Mouse (Mus musculus) liver, postnatal 0 days (tissue): Measurements from ENCODE around the gene Gm28043. TPM values are rescaled to one million over a fixed set of nuclear protein-coding genes. Genes with fewer than 3 reads are reported as not detected.

Source experiments
- ATAC-seq: fragments of 200-750 bp; cut with Nextera tagmentation; 2 replicates; pipeline ENCODE4 v1.8.0; 2017; ENCODE audit warnings: mild to moderate bottlenecking, moderate library complexity
- DNase-seq: peaks from one replicate; pipeline ENCODE4 v3.0.0-alpha.2; 2016
- H3K27ac ChIP-seq: fragments of 300-500 bp; sonication (generic); 2 replicates; pipeline ENCODE4 v1.5.1; 2014; ENCODE audit warnings: antibody characterized with exemption, moderate library complexity, mild to moderate bottlenecking, low read depth
- H3K27me3 ChIP-seq: fragments of 300-500 bp; sonication (generic); 2 replicates; pipeline ENCODE4 v1.6.1; 2014; ENCODE audit warnings: low read length, control low read depth, mixed read lengths; ENCODE audit not compliant: insufficient read depth
- H3K36me3 ChIP-seq: fragments of 300-500 bp; sonication (generic); replicated peaks from 2 replicates; pipeline ENCODE4 v1.6.1; 2014; ENCODE audit warnings: mild to moderate bottlenecking, control low read depth, low read length, moderate library complexity, mixed read lengths; ENCODE audit not compliant: insufficient read depth
- H3K4me1 ChIP-seq: fragments of 300-500 bp; sonication (generic); 2 replicates; pipeline ENCODE4 v1.6.1; 2014; ENCODE audit warnings: antibody characterized with exemption, mild to moderate bottlenecking, control low read depth; ENCODE audit not compliant: insufficient read depth
- H3K4me2 ChIP-seq: fragments of 300-500 bp; sonication (generic); 2 replicates; pipeline ENCODE4 v1.6.1; 2014; ENCODE audit warnings: low read depth, mild to moderate bottlenecking, low read length, moderate library complexity, mixed read lengths
- H3K4me3 ChIP-seq: fragments of 300-500 bp; sonication (generic); 2 replicates; pipeline ENCODE4 v1.5.1; 2014; ENCODE audit warnings: low read depth, low read length
- H3K9ac ChIP-seq: fragments of 300-500 bp; sonication (generic); replicated peaks from 2 replicates; pipeline ENCODE4 v1.6.1; 2014; ENCODE audit warnings: mild to moderate bottlenecking, moderate library complexity
- H3K9me3 ChIP-seq: fragments of 300-500 bp; sonication (generic); 2 replicates; pipeline ENCODE4 v1.6.1; 2016; ENCODE audit warnings: mild to moderate bottlenecking, control low read depth, low read length, mixed read lengths
- CTCF ChIP-seq: sonication (generic); IDR thresholded peaks from 2 replicates; pipeline ENCODE4 v1.5.1; 2016; ENCODE audit warnings: antibody characterized with exemption, low read depth
- EP300 ChIP-seq: IDR thresholded peaks from 2 replicates; pipeline ENCODE4 v1.6.1; 2016; ENCODE audit warnings: antibody characterized with exemption, low read depth, mild to moderate bottlenecking
- WGBS: fragments of 180-500 bp; shearing (Covaris S2); extraction: QIAGEN DNeasy Blood & Tissue Kit; methylation state at CpG from one replicate; pipeline ENCODE4 v1.1.7; 2014; ENCODE audit not compliant: insufficient replicate concordance; 5-methylcytosine and 5-hydroxymethylcytosine counted together
- polyA plus RNA-seq: library from polyadenylated mRNA; unstranded; fragments of >200 nt; fragmentation: Nextera tagmentation; extraction: Ambion mirVana; gene quantifications from 2 replicates; pipeline ENCODE4 v1.2.1, GENCODE M21; 2015

The Gm28043 gene
- polyA plus RNA-seq, 1 experiment from 2014 or later: 0.69 TPM

DNA sequence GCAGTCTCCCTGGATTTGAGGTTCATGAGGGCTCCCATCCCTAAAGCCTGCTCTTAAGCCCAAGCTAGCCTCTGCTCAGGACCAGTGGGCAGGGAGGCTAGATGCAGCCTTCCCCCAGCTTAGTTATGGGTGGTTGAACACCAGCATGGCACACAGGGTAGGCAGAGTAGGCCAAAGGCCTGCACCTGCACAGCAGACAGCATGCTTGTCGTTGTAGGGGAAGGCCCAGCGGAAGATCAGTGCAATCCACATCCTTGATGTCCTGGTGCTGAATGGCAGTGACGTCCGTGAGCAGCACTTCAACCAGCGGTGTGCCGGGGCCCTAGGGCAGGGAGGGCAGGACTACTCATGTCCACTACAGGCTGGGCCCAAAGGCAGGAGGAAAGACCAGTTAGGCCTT is 83.7 kb downstream of the Gm28043 start:
- H3K4me2 ChIP-seq: no peak overlapping the region
- WGBS: 85% methylated on average over 6 of the region's 6 CpGs
- no peaks in the 10 kb centered on the region for H3K27me3 ChIP-seq
- H3K27ac ChIP-seq: no peak overlapping the region
- H3K4me3 ChIP-seq: no peak overlapping the region
- H3K4me1 ChIP-seq: no peaks in the 10 kb centered on the region
- TF ChIP-seq CTCF (no peak), EP300 (no peak)
- H3K36me3 ChIP-seq: peaks cover 95% of the 10 kb centered on the region
- no peaks in the 10 kb centered on the region for H3K9me3 ChIP-seq
- no peak overlapping the region for H3K9ac ChIP-seq
- DNase-seq: no peak
- no peak for ATAC-seq

DNA sequence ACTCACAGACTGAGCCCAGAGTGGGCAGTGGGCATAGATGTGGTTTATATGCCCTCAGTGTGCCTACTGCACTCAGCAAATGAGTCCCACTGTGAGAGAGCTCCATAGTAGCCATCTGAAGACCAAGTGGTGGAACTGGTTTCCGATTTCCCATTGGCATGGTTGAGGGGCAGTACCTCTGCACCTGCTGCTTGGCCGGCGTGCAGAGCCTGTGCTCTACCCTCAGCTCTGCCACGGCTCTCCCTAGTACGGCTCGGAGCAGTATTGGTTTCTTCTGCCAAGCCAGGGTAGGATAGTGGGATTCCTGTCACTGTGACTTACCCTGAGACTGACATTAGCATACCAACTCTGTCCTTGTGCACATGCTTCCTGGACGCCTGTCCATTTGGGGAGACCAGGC is 85.9 kb downstream of the Gm28043 start:
- no peak overlapping the region for H3K4me3 ChIP-seq
- WGBS: 91% methylated on average over 7 of the region's 7 CpGs
- H3K4me1 ChIP-seq: no peaks in the 10 kb centered on the region
- H3K27me3 ChIP-seq: no peaks in the 10 kb centered on the region
- peaks cover 84% of the 10 kb centered on the region for H3K36me3 ChIP-seq
- H3K9me3 ChIP-seq: no peaks in the 10 kb centered on the region
- ATAC-seq (no peak), DNase-seq (no peak)
- no peak overlapping the region for H3K27ac ChIP-seq
- H3K9ac ChIP-seq: no peak overlapping the region
- TF ChIP-seq CTCF: no peak
- TF ChIP-seq EP300: no peak
- no peak overlapping the region for H3K4me2 ChIP-seq

DNA sequence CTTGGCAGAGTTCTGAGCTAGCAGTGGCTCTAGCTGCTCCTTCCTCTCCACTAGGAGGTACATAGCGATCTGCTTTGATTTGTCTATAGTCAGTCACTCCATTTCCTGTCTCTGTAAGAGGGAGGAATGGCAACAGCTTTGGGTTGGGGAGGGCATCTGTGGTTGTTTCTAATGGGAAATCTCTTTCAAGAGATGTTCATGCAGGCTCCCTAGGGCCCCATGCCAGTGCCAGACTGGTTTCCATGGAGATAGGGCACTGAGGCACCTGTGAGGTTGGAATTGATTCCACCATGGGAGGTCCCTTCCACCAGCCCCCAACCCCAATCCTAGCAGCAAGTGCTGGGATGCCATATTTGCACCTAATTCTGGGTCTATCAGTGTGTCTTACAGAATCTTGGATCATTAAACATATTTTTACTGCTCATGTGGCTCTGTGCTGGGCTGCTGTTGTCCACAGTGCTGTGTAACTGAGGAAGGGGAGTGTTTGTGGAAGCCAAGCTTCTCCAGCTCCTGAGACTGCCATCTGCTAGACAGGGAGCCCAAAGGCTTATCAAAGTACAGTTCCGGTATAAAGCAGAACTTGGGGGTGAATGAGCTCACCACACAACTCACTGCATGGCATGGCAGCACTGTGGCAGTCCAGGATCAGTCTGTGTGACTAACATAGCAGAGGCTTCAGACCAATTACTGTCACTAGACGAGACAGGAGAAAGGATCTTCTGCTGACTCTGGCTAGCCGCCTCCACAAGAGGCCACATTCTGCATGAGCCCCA is 88.4 kb downstream of the Gm28043 start:
- H3K9ac ChIP-seq: no peak overlapping the region
- H3K4me3 ChIP-seq: no peak overlapping the region
- ATAC-seq (no peak), DNase-seq (no peak)
- no peaks in the 10 kb centered on the region for H3K27me3 ChIP-seq
- peaks cover 61% of the 10 kb centered on the region for H3K36me3 ChIP-seq
- H3K4me1 ChIP-seq: no peaks in the 10 kb centered on the region
- 68% methylated on average over 4 of the region's 4 CpGs for WGBS
- no peak overlapping the region for H3K27ac ChIP-seq
- H3K4me2 ChIP-seq: no peak overlapping the region
- H3K9me3 ChIP-seq: no peaks in the 10 kb centered on the region
- TF ChIP-seq CTCF: no peak
- TF ChIP-seq EP300: no peak

DNA sequence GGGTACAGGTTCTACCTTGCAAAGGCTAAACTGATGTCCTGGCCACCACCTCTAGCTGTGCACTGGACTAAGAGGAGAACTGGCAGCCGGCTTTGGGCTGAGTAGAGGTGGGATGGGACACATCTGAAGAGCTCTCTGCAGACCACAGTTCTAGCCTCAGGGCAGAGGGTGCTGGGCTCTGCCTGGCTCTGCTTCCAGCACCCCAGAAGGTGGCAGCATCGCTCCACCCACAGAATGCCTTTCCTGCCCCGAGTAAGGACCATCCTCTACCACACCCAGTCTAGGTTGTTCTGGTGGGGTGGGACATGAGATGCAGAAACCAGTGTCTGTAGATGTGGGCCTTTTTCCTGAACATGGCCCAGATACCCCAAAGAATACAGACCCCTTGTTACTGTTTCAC is 90.1 kb downstream of the Gm28043 start:
- Histone ChIP-seq H3K9ac (no peak overlapping the region), H3K27me3 (no peaks in the 10 kb centered on the region), H3K9me3 (no peaks in the 10 kb centered on the region), H3K4me3 (no peak overlapping the region), H3K4me1 (0 out of 2 replicates have a peak, but pooled peaks cover 2% of the 10 kb centered on the region), H3K27ac (no peak overlapping the region), H3K4me2 (no peak overlapping the region), H3K36me3 (peaks cover 45% of the 10 kb centered on the region)
- ATAC-seq (peak; percentile 56), DNase-seq (peak; percentile 66)
- 46% methylated on average over 3 of the region's 3 CpGs for WGBS
- TF ChIP-seq CTCF: peak; percentile 86
- TF ChIP-seq EP300: no peak

DNA sequence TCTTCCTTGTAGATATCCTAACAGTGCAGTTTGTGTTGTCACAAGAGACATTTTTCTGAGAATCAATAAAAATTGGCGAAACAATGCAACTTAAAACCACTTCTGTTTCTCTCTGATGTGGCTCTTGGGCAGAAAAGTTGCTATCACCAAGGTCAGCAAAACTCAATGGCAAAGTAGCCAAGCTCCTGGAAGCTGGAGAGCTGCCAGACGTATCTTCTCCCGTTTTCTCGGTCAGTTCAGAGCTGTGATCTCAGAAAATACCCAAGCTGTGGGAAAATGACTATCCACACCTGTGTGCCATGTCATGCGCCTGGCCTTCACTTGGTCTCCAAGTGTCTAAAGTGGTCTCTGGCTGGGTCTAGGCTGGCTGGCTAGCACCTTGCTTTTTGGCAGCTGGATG is 91.2 kb downstream of the Gm28043 start:
- Histone ChIP-seq H3K9ac (no peak overlapping the region), H3K4me2 (no peak overlapping the region), H3K4me1 (peaks cover 4% of the 10 kb centered on the region; the same call in 1 of the 2 replicates), H3K27me3 (no peaks in the 10 kb centered on the region), H3K9me3 (no peaks in the 10 kb centered on the region), H3K4me3 (no peak overlapping the region), H3K27ac (no peak overlapping the region), H3K36me3 (peaks cover 34% of the 10 kb centered on the region)
- TF ChIP-seq CTCF (no peak), EP300 (no peak)
- 79% methylated on average over 5 of the region's 5 CpGs for WGBS
- DNase-seq (no peak), ATAC-seq (no peak)

DNA sequence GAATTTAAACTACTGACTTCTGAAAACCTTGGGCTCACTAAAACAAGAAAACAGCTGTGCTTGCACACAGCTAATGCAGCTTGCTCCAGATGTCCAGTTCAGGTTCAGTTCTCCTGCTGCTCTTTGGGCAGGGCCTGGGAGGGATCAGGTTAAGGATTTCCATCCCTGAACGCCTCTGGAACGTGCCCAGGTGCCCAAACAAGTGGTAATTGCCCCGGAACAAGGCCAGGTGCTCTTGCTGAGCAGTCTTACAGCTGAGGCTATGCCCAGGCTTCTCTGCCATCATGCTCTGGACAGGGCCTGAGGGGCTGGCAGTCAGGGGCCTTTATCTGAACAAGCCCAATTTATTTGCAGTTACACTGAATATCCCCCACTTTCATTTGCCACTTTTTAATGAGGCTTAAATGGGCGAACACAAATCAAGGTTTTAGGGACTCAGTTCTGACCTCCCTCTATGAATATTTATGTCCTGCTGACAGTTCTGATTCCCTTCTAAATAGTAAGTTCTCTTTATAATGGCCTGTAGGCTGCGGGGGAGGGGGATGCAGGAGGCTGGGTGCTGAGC is 92.4 kb downstream of the Gm28043 start:
- DNase-seq: no peak
- Histone ChIP-seq H3K4me2 (no peak overlapping the region), H3K27ac (no peak overlapping the region), H3K4me3 (no peak overlapping the region), H3K27me3 (no peaks in the 10 kb centered on the region), H3K9me3 (no peaks in the 10 kb centered on the region), H3K36me3 (peaks cover 22% of the 10 kb centered on the region), H3K4me1 (peaks cover 5% of the 10 kb centered on the region; the same call in 1 of the 2 replicates), H3K9ac (no peak overlapping the region)
- 78% methylated on average over 5 of the region's 5 CpGs for WGBS
- ATAC-seq: no peak
- TF ChIP-seq CTCF (no peak), EP300 (no peak)
